Mouse (Mus musculus): ENCODE data around the gene Spop. TPM values are rescaled to one million over a fixed set of nuclear protein-coding genes. Genes with fewer than 3 reads are reported as not detected.
A peak's percentile ranks its signal among the peaks of the same experiment; 100 is the strongest.

Gene Spop
- polyA plus RNA-seq, 1 experiment from 2014 or later: 233 TPM

DNA sequence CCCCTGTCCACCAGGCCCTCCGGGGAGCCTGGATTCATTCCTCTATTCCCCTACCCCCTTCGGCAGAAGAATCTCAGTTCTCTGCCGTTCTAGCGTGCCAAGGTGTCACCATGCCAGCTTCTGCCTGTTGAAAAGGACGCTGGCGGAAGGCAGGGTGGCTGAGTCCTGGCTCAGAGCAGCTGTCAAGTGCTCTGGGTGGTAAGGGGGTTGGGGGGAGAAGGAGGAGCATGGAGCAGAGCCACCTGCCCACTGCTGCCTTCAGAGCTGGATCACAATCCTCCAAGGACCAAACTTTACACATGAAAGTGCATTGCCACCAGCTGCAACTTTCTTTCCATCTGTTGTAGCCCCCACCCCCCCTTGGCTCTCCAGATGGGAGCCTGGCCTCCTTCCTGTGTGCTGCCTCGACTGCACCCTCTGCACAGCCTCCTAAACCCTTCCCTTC, 21.6 kb upstream of the Spop start:
- ATAC-seq (ENCODE audit: low FRiP score): peak; percentile 73
- Histone ChIP-seq H3K4me2 (no peak overlapping the region), H3K4me1 (peaks cover 22% of the 10 kb centered on the region), H3K27me3 (replicated peaks) (no peaks in the 10 kb centered on the region), H3K4me3 (replicated peaks) (no peak overlapping the region), H3K9ac (replicated peaks) (no peak overlapping the region), H3K9me3 (replicated peaks) (no peaks in the 10 kb centered on the region), H3K27ac (replicated peaks) (peak overlapping the region; percentile 18; the same call in 1 of the 2 replicates), H3K36me3 (peaks cover 50% of the 10 kb centered on the region)
- WGBS: 40% methylated on average over 7 of the region's 7 CpGs

DNA sequence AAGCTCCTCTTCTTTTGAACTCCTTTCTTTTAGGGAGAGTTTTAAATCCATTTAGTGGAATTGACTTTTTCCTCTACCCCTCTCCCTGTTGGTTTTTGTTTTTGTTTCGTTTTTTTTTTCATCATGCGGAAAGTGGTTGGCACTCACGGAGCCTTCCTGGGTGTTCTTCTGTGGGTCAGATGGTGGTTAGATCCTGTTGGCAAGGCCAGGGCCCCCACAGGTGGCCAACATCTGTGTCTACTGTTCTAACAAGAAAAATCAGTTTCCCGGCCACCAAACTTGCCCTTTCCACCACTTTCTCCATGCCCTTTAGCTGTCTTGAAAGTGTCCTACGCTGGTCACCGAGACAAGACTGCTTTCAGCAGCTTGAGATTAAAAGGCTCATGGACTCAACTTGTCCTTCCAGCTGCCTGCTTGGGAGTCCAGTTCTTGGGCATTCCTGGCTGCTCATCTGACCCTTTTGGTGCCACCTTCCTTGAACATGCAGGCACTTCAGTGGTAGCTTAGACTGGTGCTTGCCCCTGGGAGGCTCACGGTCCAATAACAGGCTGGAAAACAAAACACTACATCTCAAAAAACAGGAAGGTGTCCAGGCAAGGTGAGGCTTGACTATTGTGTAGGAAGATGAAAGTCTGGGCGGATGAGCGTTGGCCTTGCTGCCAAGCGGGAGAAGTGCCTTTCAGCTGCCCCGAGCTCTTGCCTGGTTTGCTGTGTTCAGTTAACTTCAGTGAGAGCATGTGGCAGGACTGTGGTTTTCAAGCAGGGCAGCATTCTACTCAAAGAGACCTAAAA, 21.0 kb upstream of the Spop start:
- H3K4me2 ChIP-seq: no peak overlapping the region
- no peak for ATAC-seq (ENCODE audit: low FRiP score)
- no peak overlapping the region for H3K9ac ChIP-seq (replicated peaks)
- H3K9me3 ChIP-seq (replicated peaks): no peaks in the 10 kb centered on the region
- H3K27me3 ChIP-seq (replicated peaks): no peaks in the 10 kb centered on the region
- H3K36me3 ChIP-seq: peaks cover 43% of the 10 kb centered on the region
- no peak overlapping the region for H3K4me3 ChIP-seq (replicated peaks)
- WGBS: 79% methylated on average over 11 of the region's 11 CpGs
- H3K27ac ChIP-seq (replicated peaks): no peak overlapping the region
- peaks cover 25% of the 10 kb centered on the region for H3K4me1 ChIP-seq

DNA sequence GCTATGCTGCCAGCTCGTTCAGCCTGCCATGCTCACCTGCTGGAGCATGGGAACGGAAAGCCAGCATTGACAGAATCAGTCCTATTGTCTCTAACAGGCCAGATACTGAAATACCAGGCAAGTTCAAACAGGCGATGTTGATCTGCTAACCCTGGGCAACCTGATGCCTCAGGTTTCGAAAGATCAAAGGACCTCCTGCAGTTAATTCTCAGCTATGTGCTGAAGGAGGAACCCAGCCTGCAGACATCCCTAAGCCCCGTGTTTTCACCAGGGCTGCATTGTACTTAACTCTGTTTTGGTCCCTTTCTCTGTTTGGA, 20.4 kb upstream of the Spop start:
- Histone ChIP-seq H3K4me2 (no peak overlapping the region), H3K27me3 (replicated peaks) (no peaks in the 10 kb centered on the region), H3K9ac (replicated peaks) (no peak overlapping the region), H3K27ac (replicated peaks) (no peak overlapping the region), H3K9me3 (replicated peaks) (no peaks in the 10 kb centered on the region), H3K36me3 (peaks cover 38% of the 10 kb centered on the region), H3K4me1 (peaks cover 30% of the 10 kb centered on the region), H3K4me3 (replicated peaks) (no peak overlapping the region)
- 27% methylated on average over 5 of the region's 5 CpGs for WGBS
- no peak for ATAC-seq (ENCODE audit: low FRiP score)

GRCm38 (mm10) chr11:95394112-95394511, 19.8 kb upstream of the Spop start:
- no peak for ATAC-seq (ENCODE audit: low FRiP score)
- no peak overlapping the region for H3K4me2 ChIP-seq

GRCm38 (mm10) chr11:95396548-95396947, 17.3 kb upstream of the Spop start:
- Histone ChIP-seq H3K4me3 (replicated peaks) (no peak overlapping the region), H3K4me1 (peaks cover 34% of the 10 kb centered on the region), H3K27me3 (replicated peaks) (peaks cover 2% of the 10 kb centered on the region; the same call in 1 of the 2 replicates), H3K36me3 (peaks cover 9% of the 10 kb centered on the region), H3K9ac (replicated peaks) (no peak overlapping the region), H3K27ac (replicated peaks) (no peak overlapping the region), H3K9me3 (replicated peaks) (no peaks in the 10 kb centered on the region), H3K4me2 (no peak overlapping the region)
- 70% methylated on average over 1 of the region's 1 CpGs for WGBS
- ATAC-seq (ENCODE audit: low FRiP score): no peak

More at GRCm38 (mm10) chr11:95394112-95394511, 19.8 kb upstream of the Spop start:
- Histone ChIP-seq H3K36me3 (peaks cover 31% of the 10 kb centered on the region), H3K27ac (replicated peaks) (no peak overlapping the region), H3K27me3 (replicated peaks) (no peaks in the 10 kb centered on the region; the same call in 1 of the 2 replicates), H3K4me3 (replicated peaks) (no peak overlapping the region), H3K9me3 (replicated peaks) (no peaks in the 10 kb centered on the region), H3K9ac (replicated peaks) (no peak overlapping the region; the same call in 1 of the 2 replicates), H3K4me1 (peaks cover 30% of the 10 kb centered on the region)
- WGBS: 9% methylated on average over 5 of the region's 5 CpGs

DNA sequence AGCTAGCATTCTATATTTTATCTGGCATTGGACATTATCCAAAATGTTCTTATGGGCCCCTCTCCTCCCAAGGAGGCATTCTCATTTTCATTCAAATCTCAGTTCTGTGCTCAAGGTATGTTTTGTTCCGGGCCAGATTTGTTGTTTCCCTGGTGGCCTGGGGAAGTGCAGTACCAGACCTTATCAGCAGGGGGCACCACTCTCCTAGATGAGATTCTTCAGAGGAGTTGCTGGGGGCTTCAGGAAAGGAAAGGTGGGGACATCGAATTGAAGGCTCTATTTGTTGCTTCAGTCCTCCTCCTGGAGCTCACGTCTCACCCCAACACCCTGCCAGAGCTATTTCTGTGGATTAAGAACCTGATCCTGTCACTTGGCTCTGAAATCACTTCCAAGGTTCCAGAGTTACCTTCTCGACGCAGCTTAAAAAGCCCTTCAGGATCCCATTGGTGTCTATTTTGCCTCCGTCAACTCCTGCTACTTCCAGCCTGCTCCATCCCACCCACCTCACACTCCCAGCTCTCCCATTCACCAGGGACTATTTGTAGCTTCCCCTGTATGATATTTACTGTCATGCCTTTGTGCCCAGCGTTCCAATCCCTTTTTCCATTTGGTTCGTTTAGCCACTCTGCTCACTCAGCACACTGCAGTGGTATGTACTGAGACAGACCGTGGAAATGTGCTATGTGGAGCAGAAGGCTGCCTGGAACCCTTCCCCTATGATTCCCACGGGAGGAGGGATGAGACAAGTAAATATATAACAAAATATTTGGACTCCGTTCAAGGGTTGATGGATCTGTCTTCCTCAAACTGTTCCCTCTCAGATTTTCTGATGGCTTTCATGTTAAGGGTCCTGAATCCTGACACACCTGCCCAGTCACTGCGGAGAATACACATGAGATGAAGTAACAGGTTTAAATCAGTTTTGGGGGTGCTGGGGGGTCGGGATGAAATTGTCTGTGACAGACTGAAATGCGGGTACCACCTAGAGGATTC, 15.7 kb upstream of the Spop start:
- no peaks in the 10 kb centered on the region for H3K36me3 ChIP-seq
- ATAC-seq (ENCODE audit: low FRiP score): no peak
- no peak overlapping the region for H3K27ac ChIP-seq (replicated peaks)
- H3K9me3 ChIP-seq (replicated peaks): no peaks in the 10 kb centered on the region
- no peak overlapping the region for H3K4me2 ChIP-seq
- peaks cover 24% of the 10 kb centered on the region for H3K4me1 ChIP-seq
- H3K9ac ChIP-seq (replicated peaks): no peak overlapping the region
- H3K27me3 ChIP-seq (replicated peaks): peaks cover 2% of the 10 kb centered on the region; the same call in 1 of the 2 replicates
- no peak overlapping the region for H3K4me3 ChIP-seq (replicated peaks)
- WGBS: 56% methylated on average over 14 of the region's 14 CpGs

DNA sequence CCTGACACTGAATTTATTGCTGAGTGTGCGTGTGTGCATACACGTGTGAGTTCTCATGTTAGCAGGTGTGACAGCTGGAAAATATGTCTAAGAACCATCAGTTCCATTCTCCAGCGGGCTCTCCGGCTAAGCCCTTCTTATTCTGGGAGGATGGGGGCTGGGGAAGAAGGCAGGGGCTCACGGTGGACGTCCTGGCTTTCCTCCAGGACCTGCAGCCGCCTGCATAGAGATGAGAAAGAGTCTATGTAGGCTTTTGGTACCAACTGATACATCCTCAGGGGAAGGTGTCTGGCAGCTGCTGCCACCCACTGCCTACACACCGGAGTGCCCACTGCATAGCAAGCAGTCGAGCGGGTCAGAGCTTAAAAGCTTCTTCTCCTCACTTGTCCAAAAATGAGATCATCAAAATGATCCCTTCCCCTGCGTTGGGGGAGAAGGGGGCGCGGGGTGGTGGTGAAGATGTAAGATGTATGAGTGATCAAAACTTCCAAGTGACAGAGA, 14.3 kb upstream of the Spop start:
- Histone ChIP-seq H3K9me3 (replicated peaks) (no peaks in the 10 kb centered on the region), H3K27ac (replicated peaks) (no peak overlapping the region), H3K27me3 (replicated peaks) (peaks cover 2% of the 10 kb centered on the region; the same call in 1 of the 2 replicates), H3K4me3 (replicated peaks) (no peak overlapping the region), H3K36me3 (no peaks in the 10 kb centered on the region), H3K4me1 (peaks cover 13% of the 10 kb centered on the region; the same call in 1 of the 2 replicates), H3K4me2 (no peak overlapping the region), H3K9ac (replicated peaks) (no peak overlapping the region)
- 57% methylated on average over 13 of the region's 13 CpGs for WGBS
- no peak for ATAC-seq (ENCODE audit: low FRiP score)

DNA sequence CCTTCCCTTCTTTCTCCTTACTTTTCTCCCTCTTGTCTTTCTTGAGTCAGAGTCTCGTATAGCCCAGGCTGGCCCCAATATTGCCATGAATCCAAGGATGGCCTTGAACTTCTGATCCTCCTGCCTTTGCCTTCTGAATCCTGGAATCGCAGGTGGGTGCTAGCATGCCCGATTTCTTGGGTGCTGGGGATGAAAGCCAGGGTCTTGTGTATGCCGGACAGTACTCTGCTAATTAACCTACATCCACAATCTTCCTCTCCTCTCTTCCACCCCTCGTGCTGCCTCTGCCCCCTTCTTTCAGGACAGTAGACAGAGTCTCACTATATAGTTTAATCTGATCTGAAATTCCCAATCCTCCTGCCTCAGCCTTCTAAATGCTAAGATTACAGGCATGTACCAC, 12.3 kb upstream of the Spop start:
- no peak overlapping the region for H3K9ac ChIP-seq (replicated peaks)
- no peak overlapping the region for H3K27ac ChIP-seq (replicated peaks)
- no peaks in the 10 kb centered on the region for H3K36me3 ChIP-seq
- no peak for ATAC-seq (ENCODE audit: low FRiP score)
- H3K4me3 ChIP-seq (replicated peaks): no peak overlapping the region
- peaks cover 13% of the 10 kb centered on the region; the same call in 1 of the 2 replicates for H3K4me1 ChIP-seq
- WGBS: 90% methylated on average over 5 of the region's 5 CpGs
- no peak overlapping the region for H3K4me2 ChIP-seq
- H3K9me3 ChIP-seq (replicated peaks): no peaks in the 10 kb centered on the region
- H3K27me3 ChIP-seq (replicated peaks): peaks cover 2% of the 10 kb centered on the region; the same call in 1 of the 2 replicates

DNA sequence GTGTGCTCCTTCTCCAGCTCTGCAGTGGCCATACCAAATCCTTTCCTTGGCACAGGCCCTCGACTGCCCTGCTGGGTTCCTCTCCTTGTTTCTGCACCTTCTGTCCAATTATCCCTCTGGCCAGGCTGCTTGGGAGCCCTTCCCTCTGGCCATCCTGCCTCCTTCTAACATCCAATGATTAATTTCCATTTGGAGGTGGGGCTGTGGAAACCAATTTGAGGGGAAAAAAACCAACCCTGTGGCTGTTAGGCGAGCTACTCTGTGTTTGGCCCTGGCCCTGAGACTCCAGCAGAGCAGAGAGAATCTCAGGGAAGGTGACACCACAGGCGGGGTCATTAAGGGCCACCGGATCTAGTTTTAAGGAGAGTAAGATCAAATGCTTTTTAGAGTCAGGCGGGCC, 11.7 kb upstream of the Spop start:
- Histone ChIP-seq H3K27me3 (replicated peaks) (peaks cover 2% of the 10 kb centered on the region; the same call in 1 of the 2 replicates), H3K9ac (replicated peaks) (no peak overlapping the region), H3K27ac (replicated peaks) (no peak overlapping the region), H3K4me1 (peaks cover 13% of the 10 kb centered on the region; the same call in 1 of the 2 replicates), H3K4me3 (replicated peaks) (no peak overlapping the region), H3K4me2 (no peak overlapping the region), H3K36me3 (no peaks in the 10 kb centered on the region), H3K9me3 (replicated peaks) (no peaks in the 10 kb centered on the region)
- WGBS: 14% methylated on average over 5 of the region's 5 CpGs
- ATAC-seq (ENCODE audit: low FRiP score): no peak

- Histone ChIP-seq H3K4me2 (no peak overlapping the region), H3K27ac (replicated peaks) (no peak overlapping the region), H3K9me3 (replicated peaks) (no peaks in the 10 kb centered on the region), H3K4me1 (peaks cover 11% of the 10 kb centered on the region; the same call in 1 of the 2 replicates), H3K4me3 (replicated peaks) (no peak overlapping the region), H3K36me3 (no peaks in the 10 kb centered on the region), H3K9ac (replicated peaks) (no peak overlapping the region), H3K27me3 (replicated peaks) (peaks cover 2% of the 10 kb centered on the region; the same call in 1 of the 2 replicates)
- 17% methylated on average over 8 of the region's 8 CpGs for WGBS
- no peak for ATAC-seq (ENCODE audit: low FRiP score)
These were observed 11.2 kb upstream of the Spop start for GRCm38 (mm10) chr11:95402658-95403101.

Measured in neural tube, embryonic 15.5 days (tissue).